Mouse (Mus musculus): ENCODE results near the gene Rfc5. TPM values are rescaled to one million over a fixed set of nuclear protein-coding genes. Genes with fewer than 3 reads are reported as not detected.
"Not testable (repeated sequence)": the region's sequence is repeated elsewhere in the genome, so short reads cannot be mapped to it uniquely, and the experiment has no call there.

Gene Rfc5
- total RNA-seq, 2 experiments from 2014 or later = 1.4 to 1.9 TPM

GRCm38 (mm10) chr5:117348279-117348678, 40.6 kb downstream of the Rfc5 start:
- peak; percentile 64 for DNase-seq (ENCODE audit: low spot score)

- DNase-seq (ENCODE audit: low spot score) = no peak
Measured at GRCm38 (mm10) chr5:117347838-117348237, 41.0 kb downstream of the Rfc5 start.

GRCm38 (mm10) chr5:117347011-117347410, 41.8 kb downstream of the Rfc5 start:
- DNase-seq (ENCODE audit: low spot score) = no peak

- DNase-seq (ENCODE audit: low spot score) = no peak
Measured at GRCm38 (mm10) chr5:117346281-117346680, 42.6 kb downstream of the Rfc5 start.

- no peak for DNase-seq (ENCODE audit: low spot score)
Measured at GRCm38 (mm10) chr5:117345432-117345976, 43.3 kb downstream of the Rfc5 start.

GRCm38 (mm10) chr5:117344496-117344895, 44.4 kb downstream of the Rfc5 start:
- DNase-seq (ENCODE audit: low spot score) = not testable (repeated sequence)

- no peak for DNase-seq (ENCODE audit: low spot score)
Measured at GRCm38 (mm10) chr5:117341896-117342295, 47.0 kb downstream of the Rfc5 start.

- no peak for DNase-seq (ENCODE audit: low spot score)
Measured at GRCm38 (mm10) chr5:117340081-117340480, 48.8 kb downstream of the Rfc5 start.

GRCm38 (mm10) chr5:117338503-117338902, 50.3 kb downstream of the Rfc5 start:
- DNase-seq (ENCODE audit: low spot score) = no peak

- DNase-seq (ENCODE audit: low spot score) = no peak
Measured at GRCm38 (mm10) chr5:117337999-117338398, 50.8 kb downstream of the Rfc5 start.

- DNase-seq (ENCODE audit: low spot score) = no peak
Measured at GRCm38 (mm10) chr5:117330457-117330856, 58.4 kb downstream of the Rfc5 start.

Other genes starting within 250 kb of the Rfc5 start
- gene Pebp1, start 101.4 kb downstream of the Rfc5 start, total RNA-seq (2021) = 100 to 1,000 TPM; 335 to 380 TPM
- gene Vsig10, start 70.0 kb downstream of the Rfc5 start, total RNA-seq (2021) = 1 to 10 TPM; 5.7 to 6.9 TPM
- 100 to 1,000 TPM in 1 of 2 experiments, 10 to 100 TPM in 1; 94.9 to 120 TPM for gene Wsb2, start 31.7 kb downstream of the Rfc5 start, total RNA-seq (2021)
- gene Ksr2, start 25.0 kb upstream of the Rfc5 start, total RNA-seq (2021) = under 1 TPM; 0.09 to 0.11 TPM